Mouse (Mus musculus): ENCODE results near the gene Dtl. TPM values are rescaled to one million over a fixed set of nuclear protein-coding genes. Genes with fewer than 3 reads are reported as not detected.
A peak's percentile ranks its signal among the peaks of the same experiment; 100 is the strongest.

Gene Dtl
- polyA plus RNA-seq, 2 experiments = 30.0 to 42.9 TPM

GRCm38 (mm10) chr1:191583836-191584235 lies 8.5 kb upstream of the Dtl start:
- WGBS = 87% methylated on average over 4 of the region's 4 CpGs
- Histone ChIP-seq H3K9ac (ENCODE audit: low read depth, low read length, severe bottlenecking) (no peak overlapping the region), H3K4me1 (ENCODE audit: control insufficient read depth, insufficient read depth, low read length) (no peaks in the 10 kb centered on the region), H3K27ac (replicated peaks; ENCODE audit: low read depth, low read length) (no peak overlapping the region), H3K4me3 (replicated peaks; ENCODE audit: low read length) (no peak overlapping the region), H3K36me3 (ENCODE audit: control insufficient read depth, insufficient read depth, low read length) (peaks cover 65% of the 10 kb centered on the region), H3K9me3 (ENCODE audit: control insufficient read depth, low read length) (no peaks in the 10 kb centered on the region), H3K27me3 (ENCODE audit: control insufficient read depth, insufficient read depth, low read length) (no peaks in the 10 kb centered on the region), H3K4me2 (replicated peaks; ENCODE audit: low read depth, low read length, severe bottlenecking) (no peak overlapping the region)
- no peak for DNase-seq (ENCODE audit: low spot score)
- no peak for ATAC-seq (ENCODE audit: low FRiP score, low read depth)
- TF ChIP-seq POLR2A (IDR thresholded peaks at IDR 0.05; ENCODE audit: borderline replicate concordance, extremely low read depth, insufficient read depth, insufficient read length) = no peak

- Histone ChIP-seq H3K27ac (replicated peaks; ENCODE audit: low read depth, low read length) (no peak overlapping the region), H3K4me3 (replicated peaks; ENCODE audit: low read length) (no peak overlapping the region), H3K27me3 (ENCODE audit: control insufficient read depth, insufficient read depth, low read length) (no peaks in the 10 kb centered on the region), H3K4me1 (ENCODE audit: control insufficient read depth, insufficient read depth, low read length) (peaks cover 16% of the 10 kb centered on the region), H3K4me2 (replicated peaks; ENCODE audit: low read depth, low read length, severe bottlenecking) (no peak overlapping the region), H3K9me3 (ENCODE audit: control insufficient read depth, low read length) (no peaks in the 10 kb centered on the region), H3K9ac (ENCODE audit: low read depth, low read length, severe bottlenecking) (no peak overlapping the region), H3K36me3 (ENCODE audit: control insufficient read depth, insufficient read depth, low read length) (peaks cover 43% of the 10 kb centered on the region)
- ATAC-seq (ENCODE audit: low FRiP score, low read depth) = no peak
- no peak for DNase-seq (ENCODE audit: low spot score)
- no peak for TF ChIP-seq POLR2A (IDR thresholded peaks at IDR 0.05; ENCODE audit: borderline replicate concordance, extremely low read depth, insufficient read depth, insufficient read length)
- 90% methylated on average over 4 of the region's 4 CpGs for WGBS
These were observed 6.3 kb upstream of the Dtl start for GRCm38 (mm10) chr1:191581641-191582040.

- Histone ChIP-seq H3K4me3 (replicated peaks; ENCODE audit: low read length) (no peak overlapping the region), H3K9ac (ENCODE audit: low read depth, low read length, severe bottlenecking) (no peak overlapping the region), H3K4me1 (ENCODE audit: control insufficient read depth, insufficient read depth, low read length) (peaks cover 20% of the 10 kb centered on the region), H3K27ac (replicated peaks; ENCODE audit: low read depth, low read length) (no peak overlapping the region), H3K36me3 (ENCODE audit: control insufficient read depth, insufficient read depth, low read length) (peaks cover 26% of the 10 kb centered on the region), H3K9me3 (ENCODE audit: control insufficient read depth, low read length) (no peaks in the 10 kb centered on the region), H3K4me2 (replicated peaks; ENCODE audit: low read depth, low read length, severe bottlenecking) (no peak overlapping the region), H3K27me3 (ENCODE audit: control insufficient read depth, insufficient read depth, low read length) (no peaks in the 10 kb centered on the region)
- no peak for DNase-seq (ENCODE audit: low spot score)
- WGBS = 84% methylated on average over 3 of the region's 3 CpGs
- ATAC-seq (ENCODE audit: low FRiP score, low read depth) = no peak
- no peak for TF ChIP-seq POLR2A (IDR thresholded peaks at IDR 0.05; ENCODE audit: borderline replicate concordance, extremely low read depth, insufficient read depth, insufficient read length)
These were observed 4.2 kb upstream of the Dtl start for GRCm38 (mm10) chr1:191579524-191579923.

- Histone ChIP-seq H3K9me3 (ENCODE audit: control insufficient read depth, low read length) (no peaks in the 10 kb centered on the region), H3K4me1 (ENCODE audit: control insufficient read depth, insufficient read depth, low read length) (peaks cover 22% of the 10 kb centered on the region), H3K36me3 (ENCODE audit: control insufficient read depth, insufficient read depth, low read length) (peaks cover 1% of the 10 kb centered on the region; the same call in 1 of the 2 replicates), H3K9ac (ENCODE audit: low read depth, low read length, severe bottlenecking) (peak overlapping the region; percentile 76), H3K4me3 (replicated peaks; ENCODE audit: low read length) (peak overlapping the region; percentile 89), H3K4me2 (replicated peaks; ENCODE audit: low read depth, low read length, severe bottlenecking) (peak overlapping the region; percentile 64), H3K27ac (replicated peaks; ENCODE audit: low read depth, low read length) (peak overlapping the region; percentile 92), H3K27me3 (ENCODE audit: control insufficient read depth, insufficient read depth, low read length) (no peaks in the 10 kb centered on the region)
- peak; percentile 70; the same call in 1 of the 2 replicates for TF ChIP-seq POLR2A (IDR thresholded peaks at IDR 0.05; ENCODE audit: borderline replicate concordance, extremely low read depth, insufficient read depth, insufficient read length)
- DNase-seq (ENCODE audit: low spot score) = peak; percentile 86
- WGBS = 2% methylated on average over 49 of the region's 52 CpGs
- ATAC-seq (ENCODE audit: low FRiP score, low read depth) = peak; percentile 39
These were observed 380 bp downstream of the Dtl start for GRCm38 (mm10) chr1:191574871-191575457.

GRCm38 (mm10) chr1:191573906-191574639 lies 1.3 kb downstream of the Dtl start:
- Histone ChIP-seq H3K4me2 (replicated peaks; ENCODE audit: low read depth, low read length, severe bottlenecking) (peak overlapping the region; percentile 64), H3K27me3 (ENCODE audit: control insufficient read depth, insufficient read depth, low read length) (no peaks in the 10 kb centered on the region), H3K9ac (ENCODE audit: low read depth, low read length, severe bottlenecking) (peak overlapping the region; percentile 76), H3K4me1 (ENCODE audit: control insufficient read depth, insufficient read depth, low read length) (peaks cover 22% of the 10 kb centered on the region), H3K9me3 (ENCODE audit: control insufficient read depth, low read length) (no peaks in the 10 kb centered on the region), H3K4me3 (replicated peaks; ENCODE audit: low read length) (peak overlapping the region; percentile 89), H3K36me3 (ENCODE audit: control insufficient read depth, insufficient read depth, low read length) (peaks cover 4% of the 10 kb centered on the region), H3K27ac (replicated peaks; ENCODE audit: low read depth, low read length) (peak overlapping the region; percentile 92)
- no peak for TF ChIP-seq POLR2A (IDR thresholded peaks at IDR 0.05; ENCODE audit: borderline replicate concordance, extremely low read depth, insufficient read depth, insufficient read length)
- no peak for ATAC-seq (ENCODE audit: low FRiP score, low read depth)
- under 1% methylated on average over 13 of the region's 13 CpGs for WGBS
- peak; percentile 15 for DNase-seq (ENCODE audit: low spot score)

All from limb, embryonic 14.5 days (tissue).